Mouse (Mus musculus) CD4-positive, CD25-positive, alpha-beta regulatory T cell, adult 4 months (primary cell): ENCODE measurements at regions not wholly inside any gene's neighbourhood (a gene's known extent, or its start where the extent isn't known, plus 50 kb on each side); places are given as distances from the start of the nearest gene placed in this dataset.
"Not testable (repeated sequence)": the region's sequence is repeated elsewhere in the genome, so short reads cannot be mapped to it uniquely, and the experiment has no call there.

ENCODE experiments used
- ATAC-seq: one replicate; pipeline ENCODE4 v1.8.0; 2017

- ATAC-seq: no peak
Measured at GRCm38 (mm10) chr6:143437367-143438271, 270.6 kb downstream of the Etnk1 start.

GRCm38 (mm10) chr6:143438272-143438591, 271.2 kb downstream of the Etnk1 start:
- no peak for ATAC-seq

GRCm38 (mm10) chr6:143439484-143439883, 272.5 kb downstream of the Etnk1 start:
- no peak for ATAC-seq

GRCm38 (mm10) chr6:143440237-143440950, 273.4 kb downstream of the Etnk1 start:
- ATAC-seq: no peak

GRCm38 (mm10) chr6:143442361-143442760, 275.3 kb downstream of the Etnk1 start:
- ATAC-seq: no peak

GRCm38 (mm10) chr6:143443446-143443845, 276.4 kb downstream of the Etnk1 start:
- no peak for ATAC-seq

GRCm38 (mm10) chr6:143444782-143445181, 277.8 kb downstream of the Etnk1 start:
- ATAC-seq: no peak

GRCm38 (mm10) chr6:143445834-143446552, 279.0 kb downstream of the Etnk1 start:
- ATAC-seq: no peak

GRCm38 (mm10) chr6:143447060-143447459, 280.0 kb downstream of the Etnk1 start:
- ATAC-seq: no peak

- no peak for ATAC-seq
Measured at GRCm38 (mm10) chr6:143449071-143449470, 282.1 kb downstream of the Etnk1 start.

- ATAC-seq: no peak
Measured at GRCm38 (mm10) chr6:143451869-143452268, 284.8 kb downstream of the Etnk1 start.

GRCm38 (mm10) chr6:143454695-143455218, 287.7 kb downstream of the Etnk1 start:
- ATAC-seq: no peak

GRCm38 (mm10) chr6:143464907-143465537, 298.0 kb downstream of the Etnk1 start:
- no peak for ATAC-seq

- not testable (repeated sequence) for ATAC-seq
Measured at GRCm38 (mm10) chr6:143472676-143473075, 305.7 kb downstream of the Etnk1 start.

GRCm38 (mm10) chr6:143474396-143474795, 307.4 kb downstream of the Etnk1 start:
- ATAC-seq: no peak

- ATAC-seq: no peak
Measured at GRCm38 (mm10) chr6:143475296-143475695, 308.3 kb downstream of the Etnk1 start.

GRCm38 (mm10) chr6:143477396-143477795, 310.4 kb downstream of the Etnk1 start:
- ATAC-seq: no peak

- ATAC-seq: peak; percentile 34
Measured at GRCm38 (mm10) chr6:143479239-143479638, 312.2 kb downstream of the Etnk1 start.

GRCm38 (mm10) chr6:143479701-143480388, 312.8 kb downstream of the Etnk1 start:
- no peak for ATAC-seq

- ATAC-seq: no peak
Measured at GRCm38 (mm10) chr6:143482272-143482671, 315.3 kb downstream of the Etnk1 start.

- ATAC-seq: no peak
Measured at GRCm38 (mm10) chr6:143482868-143483267, 315.8 kb downstream of the Etnk1 start.

- ATAC-seq: no peak
Measured at GRCm38 (mm10) chr6:143484941-143485340, 317.9 kb downstream of the Etnk1 start.
